Mouse (Mus musculus): ENCODE results near the gene Zzz3. TPM values are rescaled to one million over a fixed set of nuclear protein-coding genes. Genes with fewer than 3 reads are reported as not detected.

The Zzz3 gene
- polyA plus RNA-seq, 1 experiment = 11.5 TPM

GRCm38 (mm10) chr3:152472676-152473075, 77.4 kb downstream of the Zzz3 start:
- peaks cover 2% of the 10 kb centered on the region for H3K4me1 ChIP-seq (ENCODE audit: control insufficient read depth, insufficient read depth, low read length)
- no peak overlapping the region for H3K27ac ChIP-seq (ENCODE audit: control insufficient read depth, insufficient read depth, low read depth, low read length, poor library complexity)
- H3K4me3 ChIP-seq (replicated peaks; ENCODE audit: control insufficient read depth, low read depth, low read length) = no peak overlapping the region
- 87% methylated on average over 16 of the region's 16 CpGs for WGBS
- TF ChIP-seq POLR2A (IDR thresholded peaks at IDR 0.05; ENCODE audit: borderline replicate concordance, control insufficient read depth, low read depth, low read length) = no peak
- no peak for TF ChIP-seq CTCF (IDR thresholded peaks at IDR 0.05; ENCODE audit: control insufficient read depth, insufficient read depth, low read length)

- 59% methylated on average over 15 of the region's 15 CpGs for WGBS
- peaks cover 2% of the 10 kb centered on the region for H3K4me1 ChIP-seq (ENCODE audit: control insufficient read depth, insufficient read depth, low read length)
- H3K4me3 ChIP-seq (replicated peaks; ENCODE audit: control insufficient read depth, low read depth, low read length) = no peak overlapping the region
- TF ChIP-seq CTCF (IDR thresholded peaks at IDR 0.05; ENCODE audit: control insufficient read depth, insufficient read depth, low read length) = peak; percentile 75
- no peak for TF ChIP-seq POLR2A (IDR thresholded peaks at IDR 0.05; ENCODE audit: borderline replicate concordance, control insufficient read depth, low read depth, low read length)
- H3K27ac ChIP-seq (ENCODE audit: control insufficient read depth, insufficient read depth, low read depth, low read length, poor library complexity) = no peak overlapping the region
These were observed 79.5 kb downstream of the Zzz3 start for GRCm38 (mm10) chr3:152474582-152475277.

GRCm38 (mm10) chr3:152475278-152475669, 80.0 kb downstream of the Zzz3 start:
- 74% methylated on average over 1 of the region's 1 CpGs for WGBS
- Histone ChIP-seq H3K4me3 (replicated peaks; ENCODE audit: control insufficient read depth, low read depth, low read length) (no peak overlapping the region), H3K27ac (ENCODE audit: control insufficient read depth, insufficient read depth, low read depth, low read length, poor library complexity) (no peak overlapping the region), H3K4me1 (ENCODE audit: control insufficient read depth, insufficient read depth, low read length) (peaks cover 2% of the 10 kb centered on the region)
- no peak for TF ChIP-seq CTCF (IDR thresholded peaks at IDR 0.05; ENCODE audit: control insufficient read depth, insufficient read depth, low read length)
- TF ChIP-seq POLR2A (IDR thresholded peaks at IDR 0.05; ENCODE audit: borderline replicate concordance, control insufficient read depth, low read depth, low read length) = no peak

- H3K4me3 ChIP-seq (replicated peaks; ENCODE audit: control insufficient read depth, low read depth, low read length) = no peak overlapping the region
- 87% methylated on average over 3 of the region's 3 CpGs for WGBS
These were observed 80.6 kb downstream of the Zzz3 start for GRCm38 (mm10) chr3:152475894-152476293.

GRCm38 (mm10) chr3:152477796-152478527, 82.7 kb downstream of the Zzz3 start:
- peak overlapping the region; percentile 17 for H3K27ac ChIP-seq (ENCODE audit: control insufficient read depth, insufficient read depth, low read depth, low read length, poor library complexity)
- no peak for TF ChIP-seq POLR2A (IDR thresholded peaks at IDR 0.05; ENCODE audit: borderline replicate concordance, control insufficient read depth, low read depth, low read length)
- peak; percentile 75 for TF ChIP-seq CTCF (IDR thresholded peaks at IDR 0.05; ENCODE audit: control insufficient read depth, insufficient read depth, low read length)
- peaks cover 2% of the 10 kb centered on the region for H3K4me1 ChIP-seq (ENCODE audit: control insufficient read depth, insufficient read depth, low read length)
- peak overlapping the region; percentile 60 for H3K4me3 ChIP-seq (replicated peaks; ENCODE audit: control insufficient read depth, low read depth, low read length)
- WGBS = under 1% methylated on average over 23 of the region's 23 CpGs

More at GRCm38 (mm10) chr3:152475894-152476293, 80.6 kb downstream of the Zzz3 start:
- Histone ChIP-seq H3K4me1 (ENCODE audit: control insufficient read depth, insufficient read depth, low read length) (peaks cover 2% of the 10 kb centered on the region), H3K27ac (ENCODE audit: control insufficient read depth, insufficient read depth, low read depth, low read length, poor library complexity) (no peak overlapping the region)
- TF ChIP-seq CTCF (IDR thresholded peaks at IDR 0.05; ENCODE audit: control insufficient read depth, insufficient read depth, low read length) = no peak
- no peak for TF ChIP-seq POLR2A (IDR thresholded peaks at IDR 0.05; ENCODE audit: borderline replicate concordance, control insufficient read depth, low read depth, low read length)

GRCm38 (mm10) chr3:152478599-152479435, 83.5 kb downstream of the Zzz3 start:
- Histone ChIP-seq H3K27ac (ENCODE audit: control insufficient read depth, insufficient read depth, low read depth, low read length, poor library complexity) (0 out of 2 replicates have a peak overlapping the region, but pooled peaks have one; percentile 17), H3K4me1 (ENCODE audit: control insufficient read depth, insufficient read depth, low read length) (peaks cover 2% of the 10 kb centered on the region)
- WGBS = under 1% methylated on average over 14 of the region's 16 CpGs

GRCm38 (mm10) chr3:152480336-152480735, 85.1 kb downstream of the Zzz3 start:
- WGBS = 90% methylated on average over 6 of the region's 6 CpGs
- Histone ChIP-seq H3K4me1 (ENCODE audit: control insufficient read depth, insufficient read depth, low read length) (peaks cover 2% of the 10 kb centered on the region), H3K27ac (ENCODE audit: control insufficient read depth, insufficient read depth, low read depth, low read length, poor library complexity) (no peak overlapping the region), H3K4me3 (replicated peaks; ENCODE audit: control insufficient read depth, low read depth, low read length) (no peak overlapping the region)
- TF ChIP-seq CTCF (IDR thresholded peaks at IDR 0.05; ENCODE audit: control insufficient read depth, insufficient read depth, low read length) = no peak
- no peak for TF ChIP-seq POLR2A (IDR thresholded peaks at IDR 0.05; ENCODE audit: borderline replicate concordance, control insufficient read depth, low read depth, low read length)

More at GRCm38 (mm10) chr3:152478599-152479435, 83.5 kb downstream of the Zzz3 start:
- H3K4me3 ChIP-seq (replicated peaks; ENCODE audit: control insufficient read depth, low read depth, low read length) = peak overlapping the region; percentile 64
- TF ChIP-seq CTCF (IDR thresholded peaks at IDR 0.05; ENCODE audit: control insufficient read depth, insufficient read depth, low read length) (no peak), POLR2A (IDR thresholded peaks at IDR 0.05; ENCODE audit: borderline replicate concordance, control insufficient read depth, low read depth, low read length) (no peak)

Data from bone marrow, adult 2 months (tissue).